Mouse (Mus musculus): ENCODE data around the gene Gng2.
A peak's percentile ranks its signal among the peaks of the same experiment; 100 is the strongest.

The Gng2 gene

GRCm38 (mm10) chr14:19988410-19988809 is 11.0 kb upstream of the Gng2 start:
- DNase-seq (ENCODE audit: low read depth, low spot score), result no peak
- Histone ChIP-seq H3K27me3 (ENCODE audit: control insufficient read depth, insufficient read depth, low read length, poor library complexity, severe bottlenecking) (no peaks in the 10 kb centered on the region), H3K36me3 (ENCODE audit: control insufficient read depth, insufficient read depth, low read length, poor library complexity, severe bottlenecking) (no peaks in the 10 kb centered on the region)

- H3K27me3 ChIP-seq (ENCODE audit: control insufficient read depth, insufficient read depth, low read length, poor library complexity, severe bottlenecking), result no peaks in the 10 kb centered on the region
- H3K36me3 ChIP-seq (ENCODE audit: control insufficient read depth, insufficient read depth, low read length, poor library complexity, severe bottlenecking), result no peaks in the 10 kb centered on the region; the same call in 1 of the 2 replicates
- no peak for DNase-seq (ENCODE audit: low read depth, low spot score)
Observed at GRCm38 (mm10) chr14:19987358-19987834, 10.0 kb upstream of the Gng2 start.

GRCm38 (mm10) chr14:19986614-19987357 is 9.4 kb upstream of the Gng2 start:
- H3K27me3 ChIP-seq (ENCODE audit: control insufficient read depth, insufficient read depth, low read length, poor library complexity, severe bottlenecking), result no peaks in the 10 kb centered on the region
- DNase-seq (ENCODE audit: low read depth, low spot score), result peak; percentile 72

GRCm38 (mm10) chr14:19985912-19986613 is 8.6 kb upstream of the Gng2 start:
- H3K36me3 ChIP-seq (ENCODE audit: control insufficient read depth, insufficient read depth, low read length, poor library complexity, severe bottlenecking), result no peaks in the 10 kb centered on the region; the same call in 1 of the 2 replicates
- DNase-seq (ENCODE audit: low read depth, low spot score), result peak; percentile 57

More at GRCm38 (mm10) chr14:19986614-19987357, 9.4 kb upstream of the Gng2 start:
- no peaks in the 10 kb centered on the region; the same call in 1 of the 2 replicates for H3K36me3 ChIP-seq (ENCODE audit: control insufficient read depth, insufficient read depth, low read length, poor library complexity, severe bottlenecking)

DNA sequence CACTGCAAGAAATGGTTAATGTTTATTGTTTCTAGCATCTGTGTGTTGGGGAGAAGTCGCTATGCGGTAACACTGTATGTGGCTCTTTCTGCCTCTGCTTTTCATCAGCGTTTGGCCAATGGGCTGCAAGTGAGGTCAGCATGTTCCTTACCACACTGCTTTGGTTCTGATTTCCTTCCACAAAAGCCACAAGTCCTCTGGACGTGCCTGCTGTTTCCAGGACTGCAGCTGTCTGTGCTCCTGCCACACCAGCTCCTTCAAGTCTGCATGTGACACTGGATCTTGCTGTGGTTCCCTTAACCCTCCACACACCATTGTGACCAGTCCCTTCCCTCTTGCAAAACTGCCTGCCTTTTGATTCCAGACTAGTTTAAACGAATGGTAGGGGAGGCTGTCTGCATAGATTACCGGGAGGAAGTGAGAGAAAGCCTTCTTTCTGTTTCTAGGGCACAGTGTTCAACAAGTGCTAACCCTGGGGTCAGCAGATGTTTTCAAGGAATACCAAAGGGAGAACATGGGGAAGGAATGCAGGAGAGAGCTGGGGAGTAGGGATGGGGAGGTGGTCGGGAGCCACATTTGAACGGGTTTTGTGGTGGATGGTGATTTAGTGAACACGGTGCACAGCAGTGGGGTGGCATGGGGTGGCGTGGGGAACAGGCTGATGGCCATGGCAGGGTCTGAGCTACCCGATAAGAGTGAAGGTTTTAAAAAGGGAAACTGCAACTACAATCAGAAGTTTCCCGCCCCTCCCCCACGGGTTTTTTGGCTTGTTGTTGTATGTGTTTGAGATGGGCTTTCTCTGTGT is 7.9 kb upstream of the Gng2 start:
- peak; percentile 61 for DNase-seq (ENCODE audit: low read depth, low spot score)
- H3K36me3 ChIP-seq (ENCODE audit: control insufficient read depth, insufficient read depth, low read length, poor library complexity, severe bottlenecking), result no peaks in the 10 kb centered on the region; the same call in 1 of the 2 replicates
- no peaks in the 10 kb centered on the region for H3K27me3 ChIP-seq (ENCODE audit: control insufficient read depth, insufficient read depth, low read length, poor library complexity, severe bottlenecking)

More at GRCm38 (mm10) chr14:19985912-19986613, 8.6 kb upstream of the Gng2 start:
- H3K27me3 ChIP-seq (ENCODE audit: control insufficient read depth, insufficient read depth, low read length, poor library complexity, severe bottlenecking), result no peaks in the 10 kb centered on the region

- H3K36me3 ChIP-seq (ENCODE audit: control insufficient read depth, insufficient read depth, low read length, poor library complexity, severe bottlenecking), result no peaks in the 10 kb centered on the region
- no peaks in the 10 kb centered on the region for H3K27me3 ChIP-seq (ENCODE audit: control insufficient read depth, insufficient read depth, low read length, poor library complexity, severe bottlenecking)
- DNase-seq (ENCODE audit: low read depth, low spot score), result peak; percentile 78
Observed at GRCm38 (mm10) chr14:19976421-19977270, 781 bp downstream of the Gng2 start.

DNA sequence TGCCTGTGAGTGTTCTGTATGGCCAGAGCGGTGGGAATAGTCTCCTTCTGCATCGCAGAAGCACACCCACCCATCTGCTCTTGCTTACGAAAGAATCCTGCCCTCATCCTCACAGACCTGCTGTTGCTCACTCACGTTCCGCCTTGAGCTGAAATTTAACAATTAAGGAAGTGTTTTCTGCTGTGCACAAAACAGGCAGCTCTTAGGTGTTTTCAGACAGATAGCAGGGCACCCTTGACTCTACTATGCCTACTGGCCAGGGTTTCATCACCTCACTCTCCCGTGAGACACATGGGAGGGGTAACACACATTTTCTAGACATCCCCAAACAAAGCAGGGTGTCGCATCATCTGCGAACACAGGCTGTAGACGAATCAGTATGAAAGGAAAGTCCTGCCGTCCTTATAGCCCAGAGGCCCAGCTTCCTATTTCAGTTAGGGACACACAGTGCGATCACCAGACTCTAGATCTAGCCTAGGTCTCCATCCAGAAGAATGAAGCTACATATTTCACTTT is 2.4 kb downstream of the Gng2 start:
- H3K27me3 ChIP-seq (ENCODE audit: control insufficient read depth, insufficient read depth, low read length, poor library complexity, severe bottlenecking), result no peaks in the 10 kb centered on the region
- peak; percentile 55 for DNase-seq (ENCODE audit: low read depth, low spot score)
- no peaks in the 10 kb centered on the region for H3K36me3 ChIP-seq (ENCODE audit: control insufficient read depth, insufficient read depth, low read length, poor library complexity, severe bottlenecking)

GRCm38 (mm10) chr14:19974429-19974828 is 3.0 kb downstream of the Gng2 start:
- H3K27me3 ChIP-seq (ENCODE audit: control insufficient read depth, insufficient read depth, low read length, poor library complexity, severe bottlenecking), result no peaks in the 10 kb centered on the region
- no peak for DNase-seq (ENCODE audit: low read depth, low spot score)
- no peaks in the 10 kb centered on the region for H3K36me3 ChIP-seq (ENCODE audit: control insufficient read depth, insufficient read depth, low read length, poor library complexity, severe bottlenecking)

- no peak for DNase-seq (ENCODE audit: low read depth, low spot score)
- Histone ChIP-seq H3K27me3 (ENCODE audit: control insufficient read depth, insufficient read depth, low read length, poor library complexity, severe bottlenecking) (no peaks in the 10 kb centered on the region), H3K36me3 (ENCODE audit: control insufficient read depth, insufficient read depth, low read length, poor library complexity, severe bottlenecking) (no peaks in the 10 kb centered on the region)
Observed at GRCm38 (mm10) chr14:19972316-19973029, 5.0 kb downstream of the Gng2 start.

DNA sequence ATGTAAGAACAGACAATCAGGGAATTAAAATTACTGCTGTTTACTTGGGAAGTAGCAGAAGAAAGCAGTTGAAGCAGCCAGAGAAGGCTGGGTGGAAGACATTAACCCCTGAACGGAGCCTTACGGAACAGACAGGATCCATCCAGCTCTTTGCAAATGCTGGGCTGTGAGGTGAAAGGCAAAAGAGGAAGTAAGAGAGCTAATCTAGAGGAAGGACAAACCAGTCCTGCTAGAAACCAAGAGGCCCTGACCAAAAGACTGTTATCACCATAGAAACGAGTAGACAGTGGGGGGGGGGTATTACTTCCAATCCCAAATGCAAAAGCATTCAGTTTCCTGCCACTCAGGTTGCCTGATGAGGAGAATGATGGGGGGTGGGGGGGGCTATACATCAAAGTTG is 6.6 kb downstream of the Gng2 start:
- Histone ChIP-seq H3K36me3 (ENCODE audit: control insufficient read depth, insufficient read depth, low read length, poor library complexity, severe bottlenecking) (no peaks in the 10 kb centered on the region), H3K27me3 (ENCODE audit: control insufficient read depth, insufficient read depth, low read length, poor library complexity, severe bottlenecking) (no peaks in the 10 kb centered on the region)
- DNase-seq (ENCODE audit: low read depth, low spot score), result peak; percentile 74

GRCm38 (mm10) chr14:19970106-19970785 is 7.2 kb downstream of the Gng2 start:
- Histone ChIP-seq H3K36me3 (ENCODE audit: control insufficient read depth, insufficient read depth, low read length, poor library complexity, severe bottlenecking) (no peaks in the 10 kb centered on the region), H3K27me3 (ENCODE audit: control insufficient read depth, insufficient read depth, low read length, poor library complexity, severe bottlenecking) (no peaks in the 10 kb centered on the region)
- peak; percentile 39 for DNase-seq (ENCODE audit: low read depth, low spot score)

- DNase-seq (ENCODE audit: low read depth, low spot score), result no peak
- Histone ChIP-seq H3K36me3 (ENCODE audit: control insufficient read depth, insufficient read depth, low read length, poor library complexity, severe bottlenecking) (no peaks in the 10 kb centered on the region), H3K27me3 (ENCODE audit: control insufficient read depth, insufficient read depth, low read length, poor library complexity, severe bottlenecking) (no peaks in the 10 kb centered on the region)
Observed at GRCm38 (mm10) chr14:19969566-19969965, 7.9 kb downstream of the Gng2 start.

DNA sequence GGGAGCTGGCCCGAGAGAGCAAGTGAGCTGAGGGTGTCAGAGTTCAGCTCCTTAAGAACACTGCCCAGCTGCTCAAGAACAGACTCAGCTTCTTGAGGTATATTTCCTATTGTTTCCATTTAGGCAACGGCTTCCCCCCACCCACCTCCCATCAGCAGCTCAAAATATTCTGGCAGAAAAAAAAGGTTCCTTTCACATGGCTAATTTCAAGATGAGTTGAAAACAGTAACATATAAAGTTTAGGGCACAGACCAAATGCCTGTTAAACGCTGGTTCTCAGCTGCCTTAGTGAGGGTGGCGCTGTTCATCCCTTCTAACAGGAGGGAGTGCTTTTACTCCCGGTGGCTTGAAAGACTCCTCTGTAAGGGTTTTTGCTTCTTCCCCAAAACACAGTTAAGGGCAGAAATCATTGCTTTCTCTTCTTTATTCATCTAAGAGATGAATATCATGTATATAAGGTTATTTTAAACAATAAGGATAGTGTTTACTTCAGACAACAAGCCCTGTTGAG is 8.4 kb downstream of the Gng2 start:
- Histone ChIP-seq H3K36me3 (ENCODE audit: control insufficient read depth, insufficient read depth, low read length, poor library complexity, severe bottlenecking) (no peaks in the 10 kb centered on the region), H3K27me3 (ENCODE audit: control insufficient read depth, insufficient read depth, low read length, poor library complexity, severe bottlenecking) (no peaks in the 10 kb centered on the region)
- peak; percentile 33 for DNase-seq (ENCODE audit: low read depth, low spot score)

Measured in splenic B cell, adult 2 months (primary cell).